Mouse (Mus musculus): ENCODE measurements around the gene Evi2b. TPM values are rescaled to one million over a fixed set of nuclear protein-coding genes. Genes with fewer than 3 reads are reported as not detected.

Evi2b gene
- polyA plus RNA-seq, 1 experiment from 2014 or later, result 593 TPM

- Histone ChIP-seq H3K36me3 (ENCODE audit: inconsistent target) (no peaks in the 10 kb centered on the region), H3K27ac (no peak overlapping the region), H3K79me2 (ENCODE audit: inconsistent target) (no peaks in the 10 kb centered on the region), H3K4me3 (ENCODE audit: inconsistent target) (no peak overlapping the region)
- WGBS (ENCODE audit: missing documents), result 99% methylated on average over 7 of the region's 7 CpGs
Observed at GRCm38 (mm10) chr11:79504506-79504905, 19.1 kb downstream of the Evi2b start.

DNA sequence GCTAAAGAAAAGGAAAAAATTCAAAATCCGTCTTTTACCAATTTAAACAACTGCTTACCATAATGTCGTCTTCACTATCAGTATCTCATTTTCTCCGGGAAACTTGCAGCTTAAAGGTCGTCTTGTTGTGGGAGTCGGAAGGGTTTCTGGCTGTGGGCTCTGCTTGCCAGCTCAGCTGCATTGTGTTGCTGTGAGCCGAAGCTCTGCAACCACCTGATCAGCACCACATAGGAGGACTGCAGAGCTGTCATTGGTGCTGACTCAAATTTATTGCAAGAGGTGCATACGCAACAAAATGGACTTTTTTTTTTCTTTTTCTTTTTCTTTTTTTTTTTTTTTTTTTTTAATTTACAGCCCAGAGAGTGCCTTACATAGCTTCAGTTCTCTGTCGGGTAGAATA lies 19.7 kb downstream of the Evi2b start, which contains the start of gene Omg:
Omg (minus strand) TSS at position 240 of the 400 bp plus-strand sequence.
- WGBS (ENCODE audit: missing documents), result 82% methylated on average over 5 of the region's 8 CpGs
- Histone ChIP-seq H3K36me3 (ENCODE audit: inconsistent target) (no peaks in the 10 kb centered on the region), H3K4me3 (ENCODE audit: inconsistent target) (no peak within 1 kb of the TSS)

DNA sequence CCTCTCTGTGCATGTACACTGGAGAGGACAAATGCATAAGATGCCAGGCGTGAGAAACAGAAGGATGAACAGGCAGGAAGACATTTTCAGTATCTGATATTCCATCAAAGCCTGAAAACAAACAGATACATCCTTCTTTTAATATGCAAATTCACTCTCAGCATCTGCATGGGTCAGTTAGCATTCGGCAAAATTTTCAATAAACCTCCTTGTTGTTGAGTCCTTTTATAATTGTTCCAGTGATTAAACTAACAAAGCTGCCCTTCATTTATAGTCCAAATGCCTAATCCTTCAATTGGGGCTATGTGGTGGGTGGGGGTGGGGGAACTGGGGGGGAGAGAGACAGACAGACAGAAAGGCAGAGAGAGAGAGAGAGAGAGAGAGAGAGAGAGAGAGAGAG lies 20.6 kb downstream of the Evi2b start:
- Histone ChIP-seq H3K36me3 (ENCODE audit: inconsistent target) (no peaks in the 10 kb centered on the region), H3K4me3 (ENCODE audit: inconsistent target) (no peak overlapping the region), H3K79me2 (ENCODE audit: inconsistent target) (no peaks in the 10 kb centered on the region), H3K27ac (no peak overlapping the region)
- 96% methylated on average over 2 of the region's 2 CpGs for whole genome bisulfite sequencing (ENCODE audit: missing documents)

More for the DNA sequence above, 19.7 kb downstream of the Evi2b start, which contains the start of gene Omg:
- Histone ChIP-seq H3K79me2 (ENCODE audit: inconsistent target) (no peaks in the 10 kb centered on the region), H3K27ac (no peak within 1 kb of the TSS)

- WGBS (ENCODE audit: missing documents), result 30% methylated on average over 10 of the region's 10 CpGs
- H3K4me3 ChIP-seq (ENCODE audit: inconsistent target), result no peak overlapping the region
- no peaks in the 10 kb centered on the region for H3K36me3 ChIP-seq (ENCODE audit: inconsistent target)
- H3K79me2 ChIP-seq (ENCODE audit: inconsistent target), result no peaks in the 10 kb centered on the region
- H3K27ac ChIP-seq, result no peak overlapping the region
Observed at GRCm38 (mm10) chr11:79494976-79495800, 28.4 kb downstream of the Evi2b start.

DNA sequence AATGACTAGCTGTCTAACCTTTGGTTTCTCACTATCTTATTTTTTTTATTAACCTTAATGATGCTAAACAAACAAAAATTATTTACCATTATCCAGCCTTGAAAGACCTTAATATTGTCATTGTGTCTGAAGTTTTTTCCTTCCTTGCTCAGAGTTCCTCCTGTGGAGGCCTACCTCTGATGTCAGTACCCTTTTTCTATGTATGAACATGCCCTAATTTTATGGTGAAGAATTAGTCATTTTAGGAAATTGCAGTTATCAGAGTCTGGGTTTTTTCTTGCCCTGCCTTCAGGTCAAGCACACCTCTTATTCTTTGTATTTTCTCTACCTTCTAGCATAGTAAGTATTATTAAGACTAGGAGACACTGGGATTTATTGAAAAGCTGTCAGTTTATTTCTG lies 38.8 kb downstream of the Evi2b start:
- no peaks in the 10 kb centered on the region for H3K79me2 ChIP-seq (ENCODE audit: inconsistent target)
- H3K4me3 ChIP-seq (ENCODE audit: inconsistent target), result no peak overlapping the region
- no peak overlapping the region for H3K27ac ChIP-seq
- no peaks in the 10 kb centered on the region; the same call in 1 of the 2 replicates for H3K36me3 ChIP-seq (ENCODE audit: inconsistent target)

GRCm38 (mm10) chr11:79483876-79484528 lies 39.6 kb downstream of the Evi2b start:
- H3K79me2 ChIP-seq (ENCODE audit: inconsistent target), result no peaks in the 10 kb centered on the region
- WGBS (ENCODE audit: missing documents), result 98% methylated on average over 7 of the region's 7 CpGs
- H3K4me3 ChIP-seq (ENCODE audit: inconsistent target), result no peak overlapping the region
- H3K27ac ChIP-seq, result no peak overlapping the region
- no peaks in the 10 kb centered on the region; the same call in 1 of the 2 replicates for H3K36me3 ChIP-seq (ENCODE audit: inconsistent target)

GRCm38 (mm10) chr11:79483392-79483791 lies 40.2 kb downstream of the Evi2b start:
- 97% methylated on average over 6 of the region's 6 CpGs for WGBS (ENCODE audit: missing documents)
- peaks cover under 1% of the 10 kb centered on the region; the same call in 1 of the 2 replicates for H3K36me3 ChIP-seq (ENCODE audit: inconsistent target)
- H3K4me3 ChIP-seq (ENCODE audit: inconsistent target), result no peak overlapping the region
- H3K27ac ChIP-seq, result no peak overlapping the region
- H3K79me2 ChIP-seq (ENCODE audit: inconsistent target), result no peaks in the 10 kb centered on the region

DNA sequence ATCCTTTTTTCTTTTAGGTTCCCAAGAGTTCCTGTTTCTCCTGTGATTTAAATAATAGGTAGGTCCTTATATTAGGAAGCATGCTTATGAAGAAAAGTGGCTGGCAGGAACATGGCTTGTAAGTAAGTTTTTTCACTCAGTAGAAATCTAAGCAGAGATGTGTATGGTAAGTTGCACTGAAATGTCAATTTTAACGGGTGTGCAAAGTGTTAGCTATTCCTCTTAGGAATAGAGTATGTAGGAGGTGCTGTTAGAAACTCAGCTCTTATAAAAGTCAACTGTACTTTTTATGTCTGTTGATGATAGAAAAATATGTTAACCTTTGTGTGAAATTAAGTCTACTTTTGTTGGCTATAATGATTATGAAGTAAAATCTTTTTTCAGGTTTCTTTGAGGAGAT lies 55.5 kb downstream of the Evi2b start:
- Histone ChIP-seq H3K27ac (no peak overlapping the region), H3K79me2 (ENCODE audit: inconsistent target) (no peaks in the 10 kb centered on the region), H3K36me3 (ENCODE audit: inconsistent target) (peaks cover 25% of the 10 kb centered on the region), H3K4me3 (ENCODE audit: inconsistent target) (no peak overlapping the region)
- WGBS (ENCODE audit: missing documents), result 93% methylated on average over 1 of the region's 1 CpGs

Other genes with a start within 250 kb of the Evi2b start
- gene Gm9964, start 226.9 kb downstream of the Evi2b start, polyA plus RNA-seq (2018), result not detected in 3 replicates
- 11.9 to 15.5 TPM (median 12.5 TPM) in 3 replicates for gene Nf1, start 184.1 kb downstream of the Evi2b start, polyA plus RNA-seq (2018)
- 0.11 to 0.34 TPM in 2 of 3 replicates, not detected in the other for gene Omg, start 19.7 kb downstream of the Evi2b start, polyA plus RNA-seq (2018)
- gene Evi2, start 6.8 kb upstream of the Evi2b start, polyA plus RNA-seq (2018), result 12.0 to 26.9 TPM (median 22.2 TPM) in 3 replicates
- gene Evi2a, start 6.8 kb upstream of the Evi2b start, polyA plus RNA-seq (2018), result 439 to 590 TPM (median 443 TPM) in 3 replicates
- 0.08 to 0.35 TPM (median 0.17 TPM) in 3 replicates for gene Rab11fip4, start 67.5 kb upstream of the Evi2b start, polyA plus RNA-seq (2018)

Data from macrophage (primary cell).